Mouse (Mus musculus): ENCODE measurements around the gene Ccdc80. TPM values are rescaled to one million over a fixed set of nuclear protein-coding genes. Genes with fewer than 3 reads are reported as not detected.

Ccdc80 gene
- polyA plus RNA-seq, 1 experiment from 2014 or later = 153 TPM

DNA sequence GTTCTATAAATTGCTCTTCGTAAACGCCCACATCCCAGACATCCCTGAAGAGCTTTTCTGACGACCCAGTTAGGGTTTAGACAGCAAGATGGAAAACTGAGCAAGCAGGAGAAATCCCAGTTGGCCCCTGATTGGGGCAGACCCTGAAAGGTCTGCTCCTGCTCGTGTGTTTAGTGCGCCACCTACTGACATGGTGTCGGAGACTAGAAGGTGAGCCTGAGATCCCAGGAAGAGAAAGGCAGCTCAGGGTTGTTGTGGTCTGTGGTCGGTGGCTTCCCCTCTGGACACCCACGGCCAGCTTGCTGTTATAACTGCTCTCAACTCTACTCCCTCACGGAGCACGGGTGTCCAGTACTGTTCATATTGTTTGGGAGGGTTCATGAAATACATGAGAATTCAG is 3.2 kb upstream of the Ccdc80 start:
- ChIA-PET POLR2A (interaction anchor here (0.6 to 0.9 kb wide), 2 partner anchors 58 to 365 kb away, joined by 3 to 6 read pairs; no protein-coding TSS in a partner anchor), CTCF (interaction anchor here (0.7 to 3.9 kb wide), 38 partner anchors 9 to 365 kb away, joined by 3 to 43 read pairs (median 5); partner anchors contain the start of gene Gtpbp8)
- ATAC-seq = peak; percentile 78
- in situ Hi-C loops (cut with MboI; ENCODE audit: low pct_unique_long_range_greater_than_20kb) = loop anchor here (5.0 kb wide), 1 partner anchor 52 kb away; no protein-coding TSS in a partner anchor
- peak; percentile 92 for TF ChIP-seq CTCF (IDR thresholded peaks at IDR 0.05)
- H3K27me3 ChIP-seq = no peaks in the 10 kb centered on the region
- no peak for DNase-seq (ENCODE audit: low read depth, low spot score)

DNA sequence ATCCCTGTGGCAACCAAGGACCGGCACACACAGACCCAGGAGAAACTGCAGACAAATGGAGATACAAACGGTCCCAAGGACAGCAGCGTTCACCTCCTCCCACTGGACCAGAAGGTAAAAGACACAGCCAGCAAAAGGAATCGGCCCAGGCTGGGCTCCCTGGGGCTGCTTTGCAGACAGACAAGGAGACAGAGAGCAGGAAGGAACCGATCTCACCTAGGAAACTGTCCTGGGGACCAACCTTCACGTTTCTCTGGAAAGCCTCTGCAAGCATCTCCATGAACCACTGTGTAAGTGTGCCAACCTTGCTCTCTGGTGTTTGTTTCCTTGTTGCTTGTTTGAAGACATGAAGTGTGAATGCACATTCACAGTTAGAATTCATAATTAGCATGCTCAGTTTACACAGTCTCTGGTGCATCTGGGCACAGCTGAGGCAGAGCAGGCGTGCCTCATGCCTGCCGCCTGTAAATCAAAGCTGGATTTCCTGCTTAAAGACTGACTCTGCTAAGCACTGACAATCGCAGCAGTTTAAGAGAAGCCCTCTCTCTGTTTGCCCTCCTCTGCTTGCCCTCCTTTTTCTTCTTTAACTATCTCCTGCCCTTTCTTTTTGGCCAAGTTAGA is 1.0 kb downstream of the Ccdc80 start:
- ChIA-PET POLR2A (no interaction called here), CTCF (interaction anchor here (1.1 to 1.6 kb wide), 2 partner anchors 47 to 369 kb away, joined by 3 to 4 read pairs; no protein-coding TSS in a partner anchor)
- in situ Hi-C loops (cut with MboI; ENCODE audit: low pct_unique_long_range_greater_than_20kb) = loop anchor here (5.0 kb wide), 1 partner anchor 48 kb away; no protein-coding TSS in a partner anchor
- no peak for ATAC-seq
- no peak for DNase-seq (ENCODE audit: low read depth, low spot score)
- TF ChIP-seq CTCF (IDR thresholded peaks at IDR 0.05) = no peak
- H3K27me3 ChIP-seq = no peaks in the 10 kb centered on the region

DNA sequence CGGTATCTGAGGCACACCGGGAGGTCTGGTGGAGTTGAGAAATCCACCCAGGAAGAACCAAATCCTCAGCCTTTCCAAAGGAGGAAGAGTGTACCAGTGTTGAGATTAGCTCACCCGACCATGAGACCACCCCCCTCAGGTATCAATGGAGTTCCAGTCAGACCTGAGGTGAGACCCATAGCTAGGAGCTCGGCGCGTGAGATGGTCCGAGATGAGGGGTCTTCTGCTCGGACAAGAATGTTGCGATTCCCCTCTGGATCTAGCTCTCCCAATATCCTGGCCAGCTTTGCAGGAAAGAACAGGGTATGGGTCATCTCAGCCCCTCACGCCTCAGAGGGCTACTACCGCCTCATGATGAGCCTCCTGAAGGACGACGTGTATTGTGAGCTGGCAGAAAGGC is 1.8 kb downstream of the Ccdc80 start:
- in situ Hi-C loops (cut with MboI; ENCODE audit: low pct_unique_long_range_greater_than_20kb) = no loop called here
- DNase-seq (ENCODE audit: low read depth, low spot score) = no peak
- TF ChIP-seq CTCF (IDR thresholded peaks at IDR 0.05) = no peak
- ChIA-PET CTCF (interaction anchor here (0.9 to 1.6 kb wide), 3 partner anchors 27 to 369 kb away, joined by 3 to 4 read pairs (median 3); no protein-coding TSS in a partner anchor), POLR2A (interaction anchor here (0.8 kb wide), 1 partner anchor 27 kb away, joined by 3 read pairs; no protein-coding TSS in a partner anchor)
- no peak for ATAC-seq
- no peaks in the 10 kb centered on the region for H3K27me3 ChIP-seq

DNA sequence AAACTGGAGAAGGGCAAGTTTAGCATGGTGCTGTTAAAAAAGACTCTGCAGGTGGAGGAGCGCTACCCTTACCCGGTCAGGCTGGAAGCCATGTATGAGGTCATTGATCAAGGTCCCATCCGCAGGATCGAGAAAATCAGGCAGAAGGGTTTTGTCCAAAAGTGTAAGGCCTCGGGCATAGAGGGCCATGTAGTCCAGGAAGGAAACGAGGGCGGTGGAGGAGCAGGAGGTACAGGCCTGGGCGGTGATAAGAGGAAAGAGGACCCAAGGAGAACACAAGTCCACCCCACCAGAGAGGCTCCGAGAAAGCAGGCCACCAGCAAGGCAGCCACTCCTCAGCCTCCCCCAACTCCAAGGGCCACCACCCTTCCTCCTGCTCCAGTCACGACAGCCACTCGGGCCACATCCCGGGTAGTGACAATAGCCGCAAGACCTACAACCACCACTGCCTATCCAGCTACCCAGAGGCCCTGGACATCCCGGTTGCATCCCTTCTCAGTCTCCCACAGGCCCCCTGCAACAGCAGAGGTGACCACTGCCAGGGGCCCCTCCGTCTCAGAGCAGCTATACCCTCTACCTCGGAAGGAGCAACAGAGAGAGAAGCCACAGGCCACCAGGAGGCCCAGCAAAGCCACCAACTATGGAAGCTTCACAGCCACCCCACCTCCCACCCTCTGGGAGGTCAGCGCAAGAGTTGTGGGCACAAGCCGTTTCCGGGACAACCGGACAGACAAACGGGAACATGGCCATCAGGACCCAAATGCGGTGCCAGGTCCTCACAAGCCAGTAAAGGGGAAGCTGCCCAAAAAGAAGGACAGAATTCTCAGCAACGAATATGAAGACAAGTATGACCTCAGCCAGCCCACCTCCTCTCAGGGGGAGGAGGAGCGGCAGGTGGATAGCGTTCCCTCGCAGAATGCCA is 2.6 kb downstream of the Ccdc80 start:
- no peak for DNase-seq (ENCODE audit: low read depth, low spot score)
- in situ Hi-C loops (cut with MboI; ENCODE audit: low pct_unique_long_range_greater_than_20kb) = no loop called here
- no peaks in the 10 kb centered on the region for H3K27me3 ChIP-seq
- POLR2A ChIA-PET = interaction anchor here (0.8 kb wide), 1 partner anchor 27 kb away, joined by 3 read pairs; no protein-coding TSS in a partner anchor
- CTCF ChIA-PET = interaction anchor here (0.9 to 1.6 kb wide), 3 partner anchors 26 to 370 kb away, joined by 3 to 4 read pairs (median 3); no protein-coding TSS in a partner anchor
- no peak for TF ChIP-seq CTCF (IDR thresholded peaks at IDR 0.05)
- no peak for ATAC-seq

DNA sequence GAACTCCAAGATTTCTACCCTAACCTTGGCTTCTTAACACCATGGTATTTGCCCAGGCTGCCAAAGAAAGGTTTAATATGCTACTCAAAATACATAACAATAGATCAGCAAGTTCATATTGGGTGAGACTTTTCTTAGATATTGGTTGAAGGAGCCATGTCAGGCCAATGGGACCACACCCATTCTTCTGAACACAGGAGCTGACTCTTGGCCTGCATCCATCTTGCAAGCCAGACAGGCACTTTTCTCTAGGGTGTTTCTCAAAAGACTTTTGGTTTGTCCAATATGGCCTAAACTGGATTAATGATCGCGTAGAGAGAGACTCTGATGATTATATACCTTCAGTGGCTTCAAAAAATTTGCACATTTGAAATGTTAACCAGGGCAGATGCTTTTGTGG is 4.3 kb downstream of the Ccdc80 start:
- ChIA-PET POLR2A (interaction anchor here (1.4 kb wide), 1 partner anchor 352 kb away, joined by 3 read pairs; the partner anchor contains the start of gene Gtpbp8), CTCF (interaction anchor here (1.0 to 6.0 kb wide), 4 partner anchors 8 to 24 kb away, joined by 4 to 30 read pairs (median 14); no protein-coding TSS in a partner anchor)
- no peak for TF ChIP-seq CTCF (IDR thresholded peaks at IDR 0.05)
- H3K27me3 ChIP-seq = no peaks in the 10 kb centered on the region
- ATAC-seq (no peak), DNase-seq (ENCODE audit: low read depth, low spot score) (no peak)
- in situ Hi-C loops (cut with MboI; ENCODE audit: low pct_unique_long_range_greater_than_20kb) = no loop called here

DNA sequence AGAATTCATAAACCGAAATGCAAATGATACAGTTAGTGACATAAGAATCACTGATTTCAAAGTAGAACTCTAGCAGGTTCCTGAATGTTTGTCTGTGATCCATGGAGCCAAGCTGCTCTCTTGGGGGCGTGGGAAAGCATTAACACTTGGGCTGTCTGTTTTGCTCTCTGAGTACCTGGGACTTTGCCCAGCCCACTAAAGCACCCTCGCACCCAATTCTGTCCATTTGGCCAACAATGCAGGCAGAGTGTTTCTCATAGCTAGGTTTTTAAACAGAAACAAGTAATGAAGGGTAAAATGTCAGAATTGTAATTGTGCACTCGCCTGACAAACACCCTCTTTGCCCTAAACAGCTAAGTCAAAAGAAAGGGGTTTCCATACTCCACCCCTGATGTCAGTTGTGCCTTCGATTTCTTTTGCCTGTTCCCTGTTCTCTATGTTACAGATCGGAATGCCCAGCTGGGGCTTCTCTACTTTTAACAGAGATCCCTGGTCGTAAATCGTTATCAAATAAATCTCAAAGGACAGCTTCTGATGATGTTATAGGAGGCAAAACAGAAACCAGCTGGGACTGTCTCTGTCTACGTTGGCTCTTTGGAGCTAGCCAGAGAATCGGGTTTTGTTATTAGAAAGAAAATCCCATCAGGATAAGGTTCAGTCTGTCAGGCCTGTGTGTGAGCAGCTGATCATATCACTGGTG is 5.1 kb downstream of the Ccdc80 start:
- no peaks in the 10 kb centered on the region for H3K27me3 ChIP-seq
- ATAC-seq (no peak), DNase-seq (ENCODE audit: low read depth, low spot score) (no peak)
- in situ Hi-C loops (cut with MboI; ENCODE audit: low pct_unique_long_range_greater_than_20kb) = no loop called here
- CTCF ChIA-PET = interaction anchor here (1.0 to 6.0 kb wide), 8 partner anchors 9 to 373 kb away, joined by 3 to 30 read pairs (median 4); no protein-coding TSS in a partner anchor
- POLR2A ChIA-PET = interaction anchor here (1.4 kb wide), 1 partner anchor 352 kb away, joined by 3 read pairs; the partner anchor contains the start of gene Gtpbp8
- no peak for TF ChIP-seq CTCF (IDR thresholded peaks at IDR 0.05)

DNA sequence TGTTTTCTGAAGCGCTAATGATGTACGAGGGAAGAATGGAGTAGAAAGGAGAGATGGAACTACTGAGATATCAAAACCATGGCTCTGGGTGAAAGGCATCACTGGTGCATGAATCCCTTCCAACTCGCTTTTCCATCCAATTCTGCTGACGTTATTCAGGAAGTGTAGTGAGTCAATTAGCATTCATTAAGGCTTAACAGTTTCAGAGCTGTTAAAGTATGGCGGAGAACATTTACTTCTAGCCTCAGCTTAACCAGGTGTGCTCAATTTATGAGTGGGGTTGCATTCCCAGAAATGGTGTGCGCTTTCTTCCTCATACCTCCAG is 5.6 kb downstream of the Ccdc80 start:
- DNase-seq (ENCODE audit: low read depth, low spot score) (no peak), ATAC-seq (no peak)
- CTCF ChIA-PET = interaction anchor here (0.7 to 6.0 kb wide), 9 partner anchors 9 to 373 kb away, joined by 3 to 30 read pairs (median 3); no protein-coding TSS in a partner anchor
- no peaks in the 10 kb centered on the region for H3K27me3 ChIP-seq
- TF ChIP-seq CTCF (IDR thresholded peaks at IDR 0.05) = no peak
- in situ Hi-C loops (cut with MboI; ENCODE audit: low pct_unique_long_range_greater_than_20kb) = no loop called here
- POLR2A ChIA-PET = no interaction called here

DNA sequence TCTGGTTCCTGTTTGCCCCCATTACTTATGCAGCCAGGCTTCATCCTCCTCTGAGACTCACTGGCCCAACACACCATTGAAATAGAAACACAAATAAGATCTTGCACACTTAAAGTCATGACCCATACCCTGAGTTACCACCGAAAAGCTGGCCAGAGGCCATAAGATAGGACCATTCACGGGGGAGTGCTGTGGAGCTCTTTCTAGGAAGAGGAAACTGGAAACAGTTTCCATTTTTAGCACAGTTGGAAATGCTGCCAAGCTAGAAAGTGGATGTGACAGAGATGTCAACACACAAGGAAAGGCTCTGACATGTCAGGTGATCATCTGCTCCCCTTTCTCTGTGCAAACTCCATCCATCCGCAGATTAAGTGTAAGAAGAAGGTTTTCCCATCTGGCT is 7.7 kb downstream of the Ccdc80 start:
- in situ Hi-C loops (cut with MboI; ENCODE audit: low pct_unique_long_range_greater_than_20kb) = no loop called here
- DNase-seq (ENCODE audit: low read depth, low spot score) (no peak), ATAC-seq (no peak)
- POLR2A ChIA-PET = interaction anchor here (0.8 kb wide), 1 partner anchor 316 kb away, joined by 3 read pairs; no protein-coding TSS in a partner anchor
- no peak for TF ChIP-seq CTCF (IDR thresholded peaks at IDR 0.05)
- no peaks in the 10 kb centered on the region for H3K27me3 ChIP-seq
- CTCF ChIA-PET = interaction anchor here (1.7 to 6.0 kb wide), 3 partner anchors 11 to 21 kb away, joined by 5 to 30 read pairs (median 12); no protein-coding TSS in a partner anchor

DNA sequence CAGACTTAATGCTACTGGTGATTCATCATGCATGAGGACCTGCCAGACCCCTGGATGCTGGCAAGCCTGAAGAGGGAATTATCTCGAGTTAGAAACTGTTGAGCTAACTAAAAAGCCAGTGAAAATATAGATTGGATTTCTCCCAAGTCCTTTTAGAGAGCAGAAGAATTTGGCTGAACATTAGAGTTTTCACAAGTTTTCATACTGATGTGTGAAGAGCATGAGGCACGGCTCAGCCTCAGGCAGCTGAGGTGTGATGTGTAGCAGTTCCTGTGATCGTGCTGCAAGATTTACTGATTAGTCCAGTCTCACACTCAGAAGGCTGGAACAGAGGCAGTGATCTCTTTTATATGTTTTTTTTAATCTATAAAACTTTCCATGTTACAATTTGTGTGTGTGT is 11.8 kb downstream of the Ccdc80 start:
- no peak for TF ChIP-seq CTCF (IDR thresholded peaks at IDR 0.05)
- H3K27me3 ChIP-seq = no peaks in the 10 kb centered on the region
- DNase-seq (ENCODE audit: low read depth, low spot score) (no peak), ATAC-seq (no peak)
- in situ Hi-C loops (cut with MboI; ENCODE audit: low pct_unique_long_range_greater_than_20kb) = no loop called here
- ChIA-PET CTCF (interaction anchor here (1.3 kb wide), 1 partner anchor 16 kb away, joined by 3 read pairs; no protein-coding TSS in a partner anchor), POLR2A (no interaction called here)

All from Patski (cell line).